In genomic region chr9:44732921-44733530, GRCm38 (mm10) we compare ENCODE assay signal across 10 mouse cellular contexts. TPM values are rescaled to one million over a fixed set of nuclear protein-coding genes. Genes with fewer than 3 reads are reported as not detected.
DNase-seq lines count a peak whose midpoint lies in the region; ATAC-seq lines count a peak whose summit lies in the region.
"Had no signal": no experiment of that assay in that cellular context is flagged by ENCODE, and none has a peak within 500 bp of the region (broad histone marks: within the 10 kb centered on the region; RNA-seq: fewer than 3 reads in every experiment).

No protein-coding gene starts in this region.

- H3K36me3 ChIP-seq in megakaryocyte, embryonic 14.5 days (replicated peaks; ENCODE audit: low read length), result no peaks in the 10 kb centered on the region
- H3K36me3 ChIP-seq in midbrain, embryonic 16.5 days (ENCODE audit: control insufficient read depth, insufficient read depth, low read length), result no peaks in the 10 kb centered on the region

- peak; percentile 66 for DNase-seq in heart, adult 8-10 months (ENCODE audit: low spot score)
- peak; percentile 54 for DNase-seq in kidney, postnatal 14 days
- DNase-seq in layer of hippocampus, adult 9-10 months (ENCODE audit: low spot score), result no peak
- no peak for DNase-seq in thymus, postnatal 10 days (ENCODE audit: low spot score in 2 of 2)
- DNase-seq in spleen, adult 12 weeks (ENCODE audit: low spot score), result no peak

- H3K4me1 ChIP-seq in megakaryocyte, embryonic 14.5 days, result peaks cover 42% of the 10 kb centered on the region
- H3K4me1 ChIP-seq in midbrain, embryonic 16.5 days (ENCODE audit: control insufficient read depth, insufficient read depth, low read length), result peaks cover 12% of the 10 kb centered on the region

- peaks cover 60% of the 10 kb centered on the region for H3K27me3 ChIP-seq in megakaryocyte, embryonic 14.5 days (replicated peaks)
- H3K27me3 ChIP-seq in midbrain, embryonic 16.5 days (ENCODE audit: control insufficient read depth, insufficient read depth, low read depth, low read length), result peaks cover 7% of the 10 kb centered on the region

- no peak for ATAC-seq in megakaryocyte, adult 5-6 weeks (ENCODE audit: poor library complexity, severe bottlenecking)
- no peak for ATAC-seq in midbrain, embryonic 16.5 days

- peak overlapping the region; percentile 93 for H3K4me3 ChIP-seq in megakaryocyte, embryonic 14.5 days (replicated peaks)
- H3K4me3 ChIP-seq in midbrain, embryonic 16.5 days (ENCODE audit: low read depth, low read length), result peak overlapping the region; percentile 56

- peak overlapping the region; percentile 100 for H3K4me2 ChIP-seq in midbrain, embryonic 16.5 days (ENCODE audit: low read length)

- WGBS in midbrain, embryonic 16.5 days, result 58% methylated on average over 12 of the region's 12 CpGs

- peaks cover 8% of the 10 kb centered on the region for H3K9me3 ChIP-seq in megakaryocyte, embryonic 14.5 days
- no peaks in the 10 kb centered on the region for H3K9me3 ChIP-seq in midbrain, embryonic 16.5 days (replicated peaks; ENCODE audit: control insufficient read depth, low read length, poor library complexity, severe bottlenecking)

- 0 out of 2 replicates have a peak overlapping the region, but pooled peaks have one; percentile 80 for H3K9ac ChIP-seq in midbrain, embryonic 16.5 days (ENCODE audit: low read depth, low read length)
- H3K9ac ChIP-seq: liver, embryonic 14.5 days had no signal

- H3K27ac ChIP-seq in midbrain, embryonic 16.5 days (ENCODE audit: low read length), result peak overlapping the region; percentile 17; the same call in 1 of the 2 replicates
- H3K27ac ChIP-seq: liver, embryonic 14.5 days had no signal

RNA-seq across cellular contexts. Expression of gene Phldb1, which starts 2.0 kb away (rescaled TPM):
- 10.5 and 16.0 TPM in 2 replicates for polyA plus RNA-seq in megakaryocyte, embryonic 14.5 days (2012; ENCODE audit: insufficient read depth, low replicate concordance)
- 0.76 and 2.1 TPM in 2 replicates for total RNA-seq in megakaryocyte, adult 5-6 weeks (2015)
- 2.0 and 2.6 TPM in 2 replicates for total RNA-seq in megakaryocyte, adult 5-6 weeks (2017)
- 100 to 1,000 TPM; 108 to 146 (median 128) TPM for total RNA-seq in heart, adult 8-10 months (2022)
- polyA plus RNA-seq in midbrain, embryonic 16.5 days (2015; fragmentation: Nextera tagmentation; extraction: Ambion mirVana), result 48.1 and 51.7 TPM in 2 replicates

RNA-seq across cellular contexts. Expression of gene Arcn1, which starts 34.6 kb away (rescaled TPM):
- polyA plus RNA-seq in megakaryocyte, embryonic 14.5 days (2012; ENCODE audit: insufficient read depth, low replicate concordance), result 1.8 and 5.9 TPM in 2 replicates
- 126 and 151 TPM in 2 replicates for total RNA-seq in megakaryocyte, adult 5-6 weeks (2015)
- total RNA-seq in megakaryocyte, adult 5-6 weeks (2017), result 165 and 172 TPM in 2 replicates
- 10 to 100 TPM; 79.7 to 89.3 (median 80.9) TPM for total RNA-seq in heart, adult 8-10 months (2022)
- 140 and 146 TPM in 2 replicates for polyA plus RNA-seq in midbrain, embryonic 16.5 days (2015; fragmentation: Nextera tagmentation; extraction: Ambion mirVana)

RNA-seq across cellular contexts. Expression of gene Ift46, which starts 34.7 kb away (rescaled TPM):
- polyA plus RNA-seq in megakaryocyte, embryonic 14.5 days (2012; ENCODE audit: insufficient read depth, low replicate concordance), result 3.7 TPM in 1 of 2 replicates, not detected in the other
- 38.5 and 53.7 TPM in 2 replicates for total RNA-seq in megakaryocyte, adult 5-6 weeks (2015)
- 27.6 and 40.8 TPM in 2 replicates for total RNA-seq in megakaryocyte, adult 5-6 weeks (2017)
- 10 to 100 TPM; 19.1 to 35.6 (median 22.8) TPM for total RNA-seq in heart, adult 8-10 months (2022)
- polyA plus RNA-seq in midbrain, embryonic 16.5 days (2015; fragmentation: Nextera tagmentation; extraction: Ambion mirVana), result 188 and 193 TPM in 2 replicates

RNA-seq across cellular contexts. Expression of gene Treh, which starts 60.0 kb away (rescaled TPM):
- polyA plus RNA-seq in megakaryocyte, embryonic 14.5 days (2012; ENCODE audit: insufficient read depth, low replicate concordance), result not detected in 2 replicates
- not detected in 2 replicates for total RNA-seq in megakaryocyte, adult 5-6 weeks (2015)
- total RNA-seq in megakaryocyte, adult 5-6 weeks (2017), result not detected in 2 replicates
- not detected for total RNA-seq in heart, adult 8-10 months (2022)
- polyA plus RNA-seq in midbrain, embryonic 16.5 days (2015; fragmentation: Nextera tagmentation; extraction: Ambion mirVana), result not detected in 2 replicates
- total RNA-seq: adrenal gland, postnatal 36 days had no signal
- polyA plus RNA-seq: liver, embryonic 14.5 days had no signal

Comparison
In these comparisons a context has a peak if more than half of its experiments do, and no peak if none do; other contexts are left out.
1. DNase-seq: peak in heart, adult 8-10 months (single experiment) and kidney, postnatal 14 days (single experiment); none in layer of hippocampus, adult 9-10 months (single experiment), thymus, postnatal 10 days (0 of 2) and spleen, adult 12 weeks (single experiment).
2. RNA of gene Phldb1, which starts 2.0 kb away (total RNA-seq): 108 to 146 TPM in heart, adult 8-10 months; 0.76 to 2.6 TPM in megakaryocyte, adult 5-6 weeks; every median in the first group is over 10 times any median in the second.